In genomic region chr14:97347970-97348369, GRCm38 (mm10) we compare ENCODE assay signal across 18 mouse cellular contexts.
"Had no signal": no experiment of that assay in that cellular context is flagged by ENCODE, and none has a peak within 500 bp of the region (broad histone marks: within the 10 kb centered on the region; RNA-seq: fewer than 3 reads in every experiment).

No protein-coding gene starts in this region.

- H3K4me3 ChIP-seq: kidney, embryonic 15.5 days; left cerebral cortex, adult 2 months; liver, embryonic 13.5 days; myocyte; neural tube, embryonic 13.5 days had no signal

- H3K9ac ChIP-seq: kidney, embryonic 15.5 days; liver, embryonic 13.5 days; neural tube, embryonic 13.5 days had no signal

- H3K27ac ChIP-seq: kidney, embryonic 15.5 days; left cerebral cortex, adult 2 months; liver, embryonic 13.5 days; neural tube, embryonic 13.5 days had no signal

- H3K36me3 ChIP-seq: kidney, embryonic 15.5 days; liver, embryonic 13.5 days; neural tube, embryonic 13.5 days had no signal

- DNase-seq: kidney, postnatal 10 days; kidney, postnatal 36 days; layer of hippocampus, postnatal 36 days; liver, embryonic 13.5 days; lung, adult 2 months; lung, postnatal 14 days; lung, postnatal 4 days; midbrain, embryonic 14.5 days; retina, postnatal 1 day; right cerebral cortex, postnatal 25 days; spleen, adult 18-20 months; thymus, adult 18-20 months; thymus, postnatal 36 days had no signal

- H3K9me3 ChIP-seq: kidney, embryonic 15.5 days; liver, embryonic 13.5 days; neural tube, embryonic 13.5 days had no signal

- H3K27me3 ChIP-seq: kidney, embryonic 15.5 days; liver, embryonic 13.5 days; neural tube, embryonic 13.5 days had no signal

- H3K4me2 ChIP-seq: kidney, embryonic 15.5 days; liver, embryonic 13.5 days; midbrain, embryonic 11.5 days; neural tube, embryonic 13.5 days had no signal

- H3K4me1 ChIP-seq: kidney, embryonic 15.5 days; liver, embryonic 13.5 days; neural tube, embryonic 13.5 days had no signal
